Mouse (Mus musculus) lung, postnatal 0 days (tissue): Measurements from ENCODE around the gene Corin.

Experiments
- CTCF ChIP-seq: IDR thresholded peaks from 2 replicates; pipeline ENCODE4 v1.5.1; 2016; ENCODE audit warnings: antibody characterized with exemption, mild to moderate bottlenecking
- EP300 ChIP-seq: IDR thresholded peaks from 2 replicates; pipeline ENCODE4 v1.6.1; 2016; ENCODE audit warnings: antibody characterized with exemption, mild to moderate bottlenecking, control low read depth

GRCm38 (mm10) chr5:72431856-72432255 is 72.4 kb downstream of the Corin start:
- TF ChIP-seq CTCF = no peak
- TF ChIP-seq EP300 = no peak
